Mouse (Mus musculus) thymus, postnatal 4 days (tissue): ENCODE data around the gene Slc13a2.

Source experiments
- DNase-seq: peaks from one replicate; pipeline ENCODE4 v3.0.0; 2021

Gene Slc13a2

DNA sequence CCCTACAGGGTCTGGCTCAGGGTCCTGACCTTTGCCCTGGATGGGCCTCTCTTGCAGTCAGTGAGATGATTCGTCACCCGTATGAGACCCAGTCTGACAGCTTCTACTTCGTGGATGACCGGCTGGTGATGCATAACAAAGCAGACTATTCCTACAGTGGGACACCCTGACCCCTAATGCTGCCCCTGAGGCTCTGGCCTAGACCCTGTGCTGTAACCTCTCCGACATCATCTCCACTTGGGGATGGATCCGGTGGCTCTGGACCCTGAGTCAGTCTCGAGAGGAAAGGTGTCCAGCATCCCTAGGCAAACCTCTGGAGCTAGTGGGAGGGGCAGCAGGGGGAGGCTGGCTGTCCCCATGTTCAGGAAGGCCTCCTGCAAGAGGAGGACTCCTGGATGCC is 73.5 kb downstream of the Slc13a2 start:
- no peak for DNase-seq

DNA sequence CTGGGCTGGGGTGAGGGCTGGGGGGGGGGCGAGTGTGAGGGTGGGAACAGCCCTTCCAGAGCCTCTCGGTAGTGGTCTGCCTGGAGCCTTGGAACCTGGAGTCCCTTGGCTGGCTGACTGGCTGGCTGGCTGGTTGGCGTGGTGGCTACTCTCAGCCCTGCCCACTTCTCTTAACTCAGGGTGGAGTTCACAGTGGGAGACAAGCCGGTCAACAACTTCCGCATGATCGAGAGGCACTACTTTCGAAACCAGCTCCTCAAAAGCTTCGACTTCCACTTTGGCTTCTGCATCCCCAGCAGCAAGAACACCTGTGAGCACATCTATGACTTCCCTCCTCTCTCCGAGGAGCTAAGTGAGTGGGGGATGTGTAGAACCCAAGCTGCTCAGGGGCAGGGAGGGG is 74.1 kb downstream of the Slc13a2 start:
- DNase-seq: no peak
